Mouse (Mus musculus) kidney, postnatal 14 days (tissue): ENCODE measurements around the gene Phyhd1.

Experiments
- DNase-seq: peaks from one replicate; pipeline ENCODE4 v3.0.0; 2022; ENCODE audit warnings: mixed read lengths

Gene Phyhd1

GRCm38 (mm10) chr2:30256616-30257350 is 9.2 kb upstream of the Phyhd1 start:
- DNase-seq: no peak

- DNase-seq: no peak
Measured at GRCm38 (mm10) chr2:30257699-30258460, 8.1 kb upstream of the Phyhd1 start.

DNA sequence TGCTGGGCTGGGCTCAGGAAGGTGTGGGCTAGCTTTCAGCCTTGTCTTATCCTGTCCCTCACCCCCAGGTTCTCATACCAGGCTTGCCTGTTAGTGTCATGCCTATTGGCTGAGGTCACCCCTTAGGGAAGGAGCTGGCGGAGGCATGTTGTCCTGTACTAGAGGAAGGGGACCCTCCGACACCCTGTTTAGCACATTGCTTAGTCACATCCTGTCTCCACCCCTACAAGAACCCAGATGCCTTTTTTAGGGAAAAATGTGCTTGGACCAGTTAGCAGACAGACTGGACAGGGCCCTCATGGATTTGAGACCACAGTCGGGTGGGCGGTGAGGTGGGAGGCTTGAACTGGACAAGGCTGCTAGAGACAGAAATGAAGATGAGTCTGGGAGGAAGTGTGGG is 7.4 kb upstream of the Phyhd1 start:
- peak; percentile 71 for DNase-seq

DNA sequence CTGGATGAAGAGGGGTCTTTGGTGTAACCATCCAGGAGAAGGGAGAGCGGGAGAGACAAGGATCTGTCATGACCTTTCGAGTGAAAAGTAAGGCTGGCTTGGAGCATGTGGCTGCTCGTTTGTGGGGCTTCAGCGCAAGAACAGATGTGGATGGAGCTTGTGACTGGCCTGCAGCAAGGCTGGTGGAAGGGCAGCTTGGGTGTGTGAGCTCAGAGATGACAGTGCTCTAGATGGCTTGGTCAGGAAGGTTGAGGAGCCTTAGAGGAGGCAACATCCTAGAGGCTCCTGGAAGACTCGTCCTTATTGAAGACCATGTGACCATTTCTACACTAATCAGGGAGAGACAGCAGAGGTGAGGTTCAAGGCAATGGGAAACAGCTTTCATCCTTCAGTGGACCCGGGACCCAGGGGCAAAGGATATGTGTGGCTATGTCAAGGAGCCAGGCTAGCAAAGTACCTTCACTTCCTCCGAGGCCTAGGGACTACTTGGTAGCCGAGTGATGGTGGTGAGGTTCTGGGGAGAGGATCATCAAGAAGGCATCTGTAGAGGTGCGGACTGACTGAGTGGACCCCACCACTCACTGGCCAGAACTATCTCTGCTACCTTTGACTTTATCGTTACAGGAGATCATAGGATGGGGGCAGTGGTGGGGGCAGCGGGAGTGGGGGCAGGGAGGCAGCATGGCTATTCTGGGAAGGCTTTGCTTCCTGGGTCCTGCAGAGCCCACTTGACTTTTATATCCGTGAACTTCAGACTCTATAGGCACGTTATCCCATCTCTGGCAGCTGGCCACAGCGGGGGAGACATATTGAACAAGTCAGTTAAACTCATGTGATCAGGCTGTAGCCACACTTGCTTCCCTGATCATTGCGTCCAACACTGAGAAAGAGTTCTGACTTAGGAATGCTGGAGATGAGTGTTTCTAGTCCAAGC is 6.6 kb upstream of the Phyhd1 start:
- DNase-seq: no peak

GRCm38 (mm10) chr2:30261064-30261736 is 4.8 kb upstream of the Phyhd1 start:
- no peak for DNase-seq

DNA sequence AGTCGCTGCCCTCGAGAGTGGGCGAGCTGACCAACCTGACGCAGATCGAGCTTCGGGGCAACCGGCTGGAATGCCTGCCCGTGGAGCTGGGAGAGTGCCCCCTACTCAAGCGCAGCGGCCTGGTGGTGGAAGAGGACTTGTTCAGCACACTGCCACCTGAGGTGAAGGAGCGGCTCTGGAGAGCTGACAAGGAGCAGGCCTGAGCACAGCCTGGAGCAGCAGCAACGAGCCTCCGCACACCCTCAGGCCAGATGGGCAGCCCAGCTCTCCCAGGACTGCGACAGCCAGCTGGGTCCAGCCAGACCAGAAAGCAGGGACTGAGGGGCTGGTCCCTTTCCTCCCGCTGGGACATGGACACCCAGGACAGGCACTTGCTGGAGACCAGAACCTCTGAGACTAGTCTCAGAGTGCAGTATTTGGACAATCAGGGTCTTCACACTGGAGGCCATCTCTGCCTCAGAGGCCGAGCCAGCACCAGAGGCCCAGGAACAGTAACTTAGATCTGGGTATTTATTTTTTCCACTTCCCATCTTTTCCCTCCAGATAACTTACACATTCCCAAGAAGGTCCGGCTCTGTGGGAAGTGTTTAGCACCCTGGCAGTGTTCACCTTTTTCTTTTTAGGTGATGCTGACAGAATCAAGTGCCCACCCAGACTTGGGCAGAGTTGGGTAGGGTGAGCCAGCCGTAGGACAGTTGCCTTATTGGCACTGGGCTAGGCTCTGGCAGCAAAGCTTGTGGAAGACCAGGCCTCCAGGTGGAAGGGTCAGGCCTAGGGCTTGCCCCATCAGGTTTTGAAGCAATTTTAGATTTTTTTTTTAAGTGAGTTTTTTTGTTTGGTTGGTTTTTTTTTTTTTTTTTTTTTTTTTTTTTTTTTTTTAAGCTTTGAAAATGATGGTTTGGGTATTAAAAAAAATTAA is 3.8 kb upstream of the Phyhd1 start:
- no peak for DNase-seq

GRCm38 (mm10) chr2:30262840-30263441 is 3.1 kb upstream of the Phyhd1 start:
- peak; percentile 84 for DNase-seq

GRCm38 (mm10) chr2:30263811-30264210 is 2.2 kb upstream of the Phyhd1 start:
- DNase-seq: no peak

GRCm38 (mm10) chr2:30264671-30265519 is 1.1 kb upstream of the Phyhd1 start:
- DNase-seq: peak; percentile 70

- DNase-seq: peak; percentile 91
Measured at GRCm38 (mm10) chr2:30266392-30266941, 464 bp downstream of the Phyhd1 start.

- no peak for DNase-seq
Measured at GRCm38 (mm10) chr2:30267466-30267865, 1.5 kb downstream of the Phyhd1 start.

DNA sequence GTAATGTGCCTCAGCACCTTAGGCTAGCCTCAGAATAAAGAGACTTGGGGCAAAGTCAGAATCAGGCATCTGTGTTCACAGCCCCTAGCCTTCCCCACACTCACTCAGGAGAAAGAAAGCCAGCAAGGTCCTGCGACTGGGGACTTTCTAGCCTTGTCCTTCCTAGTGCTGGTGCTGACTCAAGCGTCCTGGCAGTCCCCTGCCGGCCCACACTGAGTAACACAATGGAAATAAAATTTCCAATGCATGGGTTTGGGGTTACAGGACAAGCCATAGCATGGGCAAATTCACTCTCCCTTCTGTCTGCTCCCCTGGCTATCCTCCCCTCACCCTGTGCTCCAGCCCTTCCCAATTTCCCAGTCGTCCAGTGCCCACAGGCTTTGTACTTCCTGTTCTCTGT is 2.4 kb downstream of the Phyhd1 start:
- no peak for DNase-seq

GRCm38 (mm10) chr2:30269241-30269990 is 3.4 kb downstream of the Phyhd1 start:
- DNase-seq: no peak

- DNase-seq: peak; percentile 84
Measured at GRCm38 (mm10) chr2:30270134-30270533, 4.1 kb downstream of the Phyhd1 start.

- DNase-seq: no peak
Measured at GRCm38 (mm10) chr2:30280743-30281142, 14.7 kb downstream of the Phyhd1 start, which contains the start of gene Gm28038. Gene Gm28038 (plus strand): TSS chr2:30281043.

GRCm38 (mm10) chr2:30281651-30282050 is 15.6 kb downstream of the Phyhd1 start:
- DNase-seq: no peak

- no peak for DNase-seq
Measured at GRCm38 (mm10) chr2:30283193-30283592, 17.2 kb downstream of the Phyhd1 start.

DNA sequence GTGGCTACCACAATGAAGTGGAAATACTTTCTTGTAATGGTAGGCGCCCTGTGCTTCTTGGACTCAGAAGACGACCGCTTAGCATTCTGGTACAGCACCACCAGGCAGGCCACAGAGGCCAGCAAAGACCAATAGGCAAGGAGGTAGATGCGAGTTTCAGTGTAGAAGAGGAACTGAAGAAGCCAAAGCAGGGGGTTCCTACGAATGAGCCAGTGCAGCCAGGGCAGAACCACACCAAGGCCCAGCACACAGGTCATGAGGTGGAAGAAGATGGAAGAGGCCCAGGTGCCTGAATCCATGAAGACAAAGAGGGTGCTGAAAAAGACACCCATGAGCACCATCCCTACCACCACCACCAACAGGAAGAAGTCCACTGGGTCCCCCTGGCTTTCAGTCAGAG is 19.0 kb downstream of the Phyhd1 start:
- DNase-seq: no peak
